ENCODE assay signal across 18 mouse cellular contexts in the genomic region with DNA sequence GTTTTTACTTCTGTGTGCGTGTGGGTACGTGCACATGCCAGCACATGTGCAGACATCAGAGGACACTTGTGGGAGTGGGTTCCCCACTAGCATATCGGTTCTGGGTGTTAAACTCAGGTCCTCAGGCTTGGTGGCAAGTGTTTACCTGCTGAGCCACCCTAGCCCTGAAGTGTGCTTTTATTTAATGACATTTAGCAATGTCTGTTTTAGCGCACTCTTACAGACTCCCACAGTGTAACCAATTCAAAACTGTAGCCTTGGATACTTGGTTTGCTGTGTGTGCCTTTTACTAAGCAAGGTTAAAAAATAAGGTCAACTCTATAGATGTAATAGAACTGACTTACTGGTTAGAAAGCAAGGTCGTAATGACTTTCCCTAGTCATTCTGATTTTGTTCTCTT. TPM values are rescaled to one million over a fixed set of nuclear protein-coding genes. Genes with fewer than 3 reads are reported as not detected.
DNase-seq lines count a peak whose midpoint lies in the region; ATAC-seq and TF ChIP-seq lines count a peak whose summit lies in the region.
"Had no signal": no experiment of that assay in that cellular context is flagged by ENCODE, and none has a peak within 500 bp of the region (broad histone marks: within the 10 kb centered on the region; RNA-seq: fewer than 3 reads in every experiment).

No protein-coding gene starts in this region.

- H3K9ac ChIP-seq in embryonic facial prominence, embryonic 13.5 days: no peak overlapping the region
- H3K9ac ChIP-seq in midbrain, embryonic 13.5 days (replicated peaks): peak overlapping the region; percentile 23; the same call in 1 of the 2 replicates
- H3K9ac ChIP-seq in neural tube, embryonic 15.5 days (replicated peaks): no peak overlapping the region
- H3K9ac ChIP-seq: embryonic facial prominence, embryonic 12.5 days; liver, embryonic 14.5 days had no signal

- no peak for DNase-seq in embryonic facial prominence, embryonic 10.5 days (ENCODE audit: low spot score)
- DNase-seq in layer of hippocampus, adult 2 months (ENCODE audit: low spot score in 2 of 2): no peak
- DNase-seq in layer of hippocampus, postnatal 25 days (ENCODE audit: extremely low spot score in 1 of 2, low spot score in 1 of 2): no peak
- DNase-seq in midbrain, embryonic 10.5 days (ENCODE audit: low spot score): no peak
- no peak for DNase-seq in ovary, postnatal 14 days (ENCODE audit: low spot score)
- DNase-seq: cerebellum, adult 9-10 months; heart, adult 2 months; heart, postnatal 14 days; kidney, adult 18-20 months had no signal

- TF ChIP-seq CTCF in layer of hippocampus, adult 2 months (conservative IDR thresholded peaks at IDR 0.05): no peak

- H3K4me2 ChIP-seq in embryonic facial prominence, embryonic 13.5 days: peak overlapping the region; percentile 77
- 0 out of 2 replicates have a peak overlapping the region, but pooled peaks have one; percentile 92 for H3K4me2 ChIP-seq in midbrain, embryonic 13.5 days (replicated peaks)
- peak overlapping the region; percentile 82 for H3K4me2 ChIP-seq in neural tube, embryonic 15.5 days

- peaks cover 26% of the 10 kb centered on the region for H3K36me3 ChIP-seq in embryonic facial prominence, embryonic 13.5 days
- H3K36me3 ChIP-seq in embryonic facial prominence, embryonic 10.5 days (replicated peaks): peaks cover 57% of the 10 kb centered on the region
- H3K36me3 ChIP-seq in midbrain, embryonic 13.5 days: peaks cover 40% of the 10 kb centered on the region
- peaks cover 49% of the 10 kb centered on the region for H3K36me3 ChIP-seq in midbrain, embryonic 10.5 days
- peaks cover 5% of the 10 kb centered on the region; the same call in 1 of the 2 replicates for H3K36me3 ChIP-seq in neural tube, embryonic 15.5 days

- ATAC-seq in embryonic facial prominence, embryonic 13.5 days (ENCODE audit: insufficient number of reproducible peaks, insufficient read depth, low FRiP score, low TSS enrichment, low read depth): no peak
- no peak for ATAC-seq in midbrain, embryonic 13.5 days
- no peak for ATAC-seq in neural tube, embryonic 15.5 days (ENCODE audit: low FRiP score)

- H3K27ac ChIP-seq in embryonic facial prominence, embryonic 13.5 days: no peak overlapping the region
- no peak overlapping the region for H3K27ac ChIP-seq in embryonic facial prominence, embryonic 10.5 days (replicated peaks)
- H3K27ac ChIP-seq in layer of hippocampus, adult 2 months: peak overlapping the region; percentile 93
- H3K27ac ChIP-seq in midbrain, embryonic 13.5 days: no peak overlapping the region
- no peak overlapping the region for H3K27ac ChIP-seq in midbrain, embryonic 10.5 days (replicated peaks)
- H3K27ac ChIP-seq in neural tube, embryonic 15.5 days (replicated peaks): no peak overlapping the region
- H3K27ac ChIP-seq: embryonic facial prominence, embryonic 12.5 days; liver, embryonic 14.5 days had no signal

- no peak overlapping the region for H3K4me3 ChIP-seq in embryonic facial prominence, embryonic 13.5 days
- H3K4me3 ChIP-seq in embryonic facial prominence, embryonic 10.5 days: no peak overlapping the region
- H3K4me3 ChIP-seq in layer of hippocampus, adult 2 months: peak overlapping the region; percentile 98
- H3K4me3 ChIP-seq in midbrain, embryonic 13.5 days (replicated peaks): no peak overlapping the region
- H3K4me3 ChIP-seq in midbrain, embryonic 10.5 days: no peak overlapping the region
- H3K4me3 ChIP-seq in neural tube, embryonic 15.5 days (replicated peaks): 0 out of 2 replicates have a peak overlapping the region, but pooled peaks have one; percentile 1
- H3K4me3 ChIP-seq: embryonic facial prominence, embryonic 12.5 days; heart, adult 2 months had no signal

- peaks cover 53% of the 10 kb centered on the region for H3K4me1 ChIP-seq in embryonic facial prominence, embryonic 13.5 days
- peaks cover 56% of the 10 kb centered on the region for H3K4me1 ChIP-seq in embryonic facial prominence, embryonic 10.5 days
- peaks cover 71% of the 10 kb centered on the region for H3K4me1 ChIP-seq in midbrain, embryonic 13.5 days (replicated peaks)
- H3K4me1 ChIP-seq in midbrain, embryonic 10.5 days: peaks cover 63% of the 10 kb centered on the region
- H3K4me1 ChIP-seq in neural tube, embryonic 15.5 days: peaks cover 77% of the 10 kb centered on the region

- no peaks in the 10 kb centered on the region for H3K9me3 ChIP-seq in embryonic facial prominence, embryonic 13.5 days
- no peaks in the 10 kb centered on the region for H3K9me3 ChIP-seq in embryonic facial prominence, embryonic 10.5 days
- H3K9me3 ChIP-seq in midbrain, embryonic 13.5 days: no peaks in the 10 kb centered on the region
- no peaks in the 10 kb centered on the region for H3K9me3 ChIP-seq in midbrain, embryonic 10.5 days (replicated peaks)
- H3K9me3 ChIP-seq in neural tube, embryonic 15.5 days (replicated peaks): no peaks in the 10 kb centered on the region
- H3K9me3 ChIP-seq: embryonic facial prominence, embryonic 12.5 days had no signal

- WGBS in embryonic facial prominence, embryonic 13.5 days: 91% methylated on average over 5 of the region's 5 CpGs
- WGBS in embryonic facial prominence, embryonic 10.5 days: 95% methylated on average over 5 of the region's 5 CpGs
- 96% methylated on average over 5 of the region's 5 CpGs for WGBS in midbrain, embryonic 13.5 days
- 95% methylated on average over 5 of the region's 5 CpGs for WGBS in midbrain, embryonic 10.5 days
- 84% methylated on average over 5 of the region's 5 CpGs for WGBS in neural tube, embryonic 15.5 days

- H3K27me3 ChIP-seq in embryonic facial prominence, embryonic 13.5 days: no peaks in the 10 kb centered on the region
- peaks cover 9% of the 10 kb centered on the region for H3K27me3 ChIP-seq in embryonic facial prominence, embryonic 10.5 days (replicated peaks; ENCODE audit: low read depth, poor library complexity, severe bottlenecking)
- peaks cover 8% of the 10 kb centered on the region; the same call in 1 of the 2 replicates for H3K27me3 ChIP-seq in midbrain, embryonic 13.5 days
- peaks cover 9% of the 10 kb centered on the region for H3K27me3 ChIP-seq in midbrain, embryonic 10.5 days (ENCODE audit: low read depth, poor library complexity, severe bottlenecking)
- H3K27me3 ChIP-seq in neural tube, embryonic 15.5 days (replicated peaks): 0 out of 2 replicates have a peak, but pooled peaks cover 7% of the 10 kb centered on the region
- H3K27me3 ChIP-seq: embryonic facial prominence, embryonic 12.5 days had no signal

RNA-seq across cellular contexts. Expression of gene Gna13, which starts 3.2 kb away (rescaled TPM):
- polyA plus RNA-seq in embryonic facial prominence, embryonic 13.5 days (2015; fragmentation: Nextera tagmentation; extraction: Ambion mirVana): 21.4 and 22.1 TPM in 2 replicates
- 18.3 and 18.5 TPM in 2 replicates for polyA plus RNA-seq in embryonic facial prominence, embryonic 10.5 days (2016; fragmentation: Nextera tagmentation; extraction: Ambion mirVana)
- total RNA-seq in layer of hippocampus, adult 2 months (2021): 10 to 100 TPM; 55.5 to 60.9 TPM
- 10 to 100 TPM; 50.7 to 52.8 TPM for total RNA-seq in layer of hippocampus, postnatal 25 days (2021)
- 16.2 and 16.4 TPM in 2 replicates for polyA plus RNA-seq in midbrain, embryonic 13.5 days (2015; fragmentation: Nextera tagmentation; extraction: Ambion mirVana)
- 16.9 and 18.8 TPM in 2 replicates for polyA plus RNA-seq in midbrain, embryonic 10.5 days (2016; fragmentation: Nextera tagmentation; extraction: Ambion mirVana)
- 16.8 and 20.2 TPM in 2 replicates for polyA plus RNA-seq in neural tube, embryonic 15.5 days (2015; fragmentation: Nextera tagmentation; extraction: Ambion mirVana)

RNA-seq across cellular contexts. Expression of gene 9930022D16Rik, which starts 47.9 kb away (rescaled TPM):
- polyA plus RNA-seq in embryonic facial prominence, embryonic 13.5 days (2015; fragmentation: Nextera tagmentation; extraction: Ambion mirVana): not detected in 2 replicates
- polyA plus RNA-seq in embryonic facial prominence, embryonic 10.5 days (2016; fragmentation: Nextera tagmentation; extraction: Ambion mirVana): not detected in 2 replicates
- total RNA-seq in layer of hippocampus, adult 2 months (2021): not detected
- total RNA-seq in layer of hippocampus, postnatal 25 days (2021): not detected
- polyA plus RNA-seq in midbrain, embryonic 13.5 days (2015; fragmentation: Nextera tagmentation; extraction: Ambion mirVana): not detected in 2 replicates
- polyA plus RNA-seq in midbrain, embryonic 10.5 days (2016; fragmentation: Nextera tagmentation; extraction: Ambion mirVana): not detected in 2 replicates
- 0.05 TPM in 1 of 2 replicates, not detected in the other for polyA plus RNA-seq in neural tube, embryonic 15.5 days (2015; fragmentation: Nextera tagmentation; extraction: Ambion mirVana)
- total RNA-seq: gastrocnemius, adult 18-20 months; heart, adult 2 months; heart, postnatal 14 days; layer of hippocampus, adult 18-20 months; left cerebral cortex, postnatal 10 days had no signal
- polyA plus RNA-seq: embryonic facial prominence, embryonic 12.5 days; forebrain, embryonic 11.5 days; heart, adult 2 months; liver, embryonic 14.5 days had no signal

RNA-seq across cellular contexts. Expression of gene Amz2, which starts 59.9 kb away (rescaled TPM):
- polyA plus RNA-seq in embryonic facial prominence, embryonic 13.5 days (2015; fragmentation: Nextera tagmentation; extraction: Ambion mirVana): 48.4 and 53.6 TPM in 2 replicates
- 34.5 and 41.6 TPM in 2 replicates for polyA plus RNA-seq in embryonic facial prominence, embryonic 10.5 days (2016; fragmentation: Nextera tagmentation; extraction: Ambion mirVana)
- total RNA-seq in layer of hippocampus, adult 2 months (2021): 10 to 100 TPM; 54.7 to 64.7 TPM
- total RNA-seq in layer of hippocampus, postnatal 25 days (2021): 10 to 100 TPM; 57.3 to 63.2 TPM
- polyA plus RNA-seq in midbrain, embryonic 13.5 days (2015; fragmentation: Nextera tagmentation; extraction: Ambion mirVana): 53.1 and 53.5 TPM in 2 replicates
- polyA plus RNA-seq in midbrain, embryonic 10.5 days (2016; fragmentation: Nextera tagmentation; extraction: Ambion mirVana): 45.2 and 46.0 TPM in 2 replicates
- 50.1 and 50.7 TPM in 2 replicates for polyA plus RNA-seq in neural tube, embryonic 15.5 days (2015; fragmentation: Nextera tagmentation; extraction: Ambion mirVana)

Comparison
In these comparisons a context has a peak if more than half of its experiments do, and no peak if none do; other contexts are left out.
1. H3K4me3 ChIP-seq: peak in layer of hippocampus, adult 2 months (single experiment) and neural tube, embryonic 15.5 days (single experiment); none in embryonic facial prominence, embryonic 13.5 days (single experiment), embryonic facial prominence, embryonic 10.5 days (single experiment), midbrain, embryonic 13.5 days (single experiment) and midbrain, embryonic 10.5 days (single experiment).
2. Peak in every context shown above with its lines, with median percentiles within 50 percentile points of each other: H3K4me2 ChIP-seq.